Mouse (Mus musculus): ENCODE measurements around the gene Abhd6. TPM values are rescaled to one million over a fixed set of nuclear protein-coding genes. Genes with fewer than 3 reads are reported as not detected.

The Abhd6 gene
- polyA plus RNA-seq, 1 experiment from 2014 or later = 40.1 TPM

- Histone ChIP-seq H3K4me2 (no peak overlapping the region), H3K4me3 (replicated peaks) (no peak overlapping the region), H3K27ac (replicated peaks) (no peak overlapping the region), H3K9me3 (replicated peaks) (no peaks in the 10 kb centered on the region), H3K36me3 (no peaks in the 10 kb centered on the region), H3K9ac (replicated peaks) (no peak overlapping the region), H3K4me1 (no peaks in the 10 kb centered on the region), H3K27me3 (replicated peaks) (no peaks in the 10 kb centered on the region)
- ATAC-seq (ENCODE audit: low FRiP score) = no peak
- WGBS = 100% methylated on average over 1 of the region's 1 CpGs
These were observed 25.2 kb upstream of the Abhd6 start for GRCm38 (mm10) chr14:7977471-7977870.

GRCm38 (mm10) chr14:7978183-7978582, 24.5 kb upstream of the Abhd6 start:
- no peaks in the 10 kb centered on the region for H3K36me3 ChIP-seq
- WGBS = 94% methylated on average over 1 of the region's 1 CpGs
- no peaks in the 10 kb centered on the region for H3K9me3 ChIP-seq (replicated peaks)
- H3K27me3 ChIP-seq (replicated peaks) = no peaks in the 10 kb centered on the region
- no peak overlapping the region for H3K9ac ChIP-seq (replicated peaks)
- H3K4me1 ChIP-seq = no peaks in the 10 kb centered on the region
- no peak overlapping the region for H3K4me3 ChIP-seq (replicated peaks)
- H3K27ac ChIP-seq (replicated peaks) = no peak overlapping the region
- ATAC-seq (ENCODE audit: low FRiP score) = no peak
- H3K4me2 ChIP-seq = no peak overlapping the region

- no peak for ATAC-seq (ENCODE audit: low FRiP score)
- no peaks in the 10 kb centered on the region for H3K9me3 ChIP-seq (replicated peaks)
- no peak overlapping the region for H3K4me2 ChIP-seq
- no peaks in the 10 kb centered on the region for H3K27me3 ChIP-seq (replicated peaks)
- no peak overlapping the region for H3K27ac ChIP-seq (replicated peaks)
- H3K4me3 ChIP-seq (replicated peaks) = no peak overlapping the region
- H3K4me1 ChIP-seq = no peaks in the 10 kb centered on the region
- H3K36me3 ChIP-seq = no peaks in the 10 kb centered on the region
- H3K9ac ChIP-seq (replicated peaks) = no peak overlapping the region
- WGBS = 96% methylated on average over 1 of the region's 1 CpGs
These were observed 21.5 kb upstream of the Abhd6 start for GRCm38 (mm10) chr14:7981226-7981625.

- no peaks in the 10 kb centered on the region for H3K27me3 ChIP-seq (replicated peaks)
- H3K4me1 ChIP-seq = no peaks in the 10 kb centered on the region
- 94% methylated on average over 6 of the region's 6 CpGs for WGBS
- H3K9ac ChIP-seq (replicated peaks) = no peak overlapping the region
- ATAC-seq (ENCODE audit: low FRiP score) = no peak
- H3K36me3 ChIP-seq = no peaks in the 10 kb centered on the region
- no peaks in the 10 kb centered on the region for H3K9me3 ChIP-seq (replicated peaks)
- H3K27ac ChIP-seq (replicated peaks) = no peak overlapping the region
- no peak overlapping the region for H3K4me2 ChIP-seq
- no peak overlapping the region for H3K4me3 ChIP-seq (replicated peaks)
These were observed 15.8 kb upstream of the Abhd6 start for GRCm38 (mm10) chr14:7986913-7987312.

- 60% methylated on average over 1 of the region's 1 CpGs for WGBS
- Histone ChIP-seq H3K36me3 (no peaks in the 10 kb centered on the region), H3K27ac (replicated peaks) (no peak overlapping the region), H3K9me3 (replicated peaks) (no peaks in the 10 kb centered on the region), H3K4me3 (replicated peaks) (no peak overlapping the region), H3K4me1 (no peaks in the 10 kb centered on the region), H3K27me3 (replicated peaks) (no peaks in the 10 kb centered on the region), H3K4me2 (no peak overlapping the region), H3K9ac (replicated peaks) (no peak overlapping the region)
- no peak for ATAC-seq (ENCODE audit: low FRiP score)
These were observed 13.3 kb upstream of the Abhd6 start for GRCm38 (mm10) chr14:7989371-7989770.

- ATAC-seq (ENCODE audit: low FRiP score) = no peak
- no peaks in the 10 kb centered on the region for H3K27me3 ChIP-seq (replicated peaks)
- H3K4me2 ChIP-seq = no peak overlapping the region
- WGBS = 79% methylated on average over 3 of the region's 3 CpGs
- no peaks in the 10 kb centered on the region for H3K36me3 ChIP-seq
- no peak overlapping the region for H3K4me3 ChIP-seq (replicated peaks)
- no peak overlapping the region for H3K27ac ChIP-seq (replicated peaks)
- H3K4me1 ChIP-seq = no peaks in the 10 kb centered on the region
- H3K9ac ChIP-seq (replicated peaks) = no peak overlapping the region
- H3K9me3 ChIP-seq (replicated peaks) = no peaks in the 10 kb centered on the region
These were observed 12.7 kb upstream of the Abhd6 start for GRCm38 (mm10) chr14:7989961-7990360.

- ATAC-seq (ENCODE audit: low FRiP score) = no peak
- Histone ChIP-seq H3K4me1 (no peaks in the 10 kb centered on the region), H3K9ac (replicated peaks) (no peak overlapping the region), H3K27me3 (replicated peaks) (no peaks in the 10 kb centered on the region), H3K4me2 (no peak overlapping the region), H3K36me3 (no peaks in the 10 kb centered on the region), H3K4me3 (replicated peaks) (no peak overlapping the region), H3K27ac (replicated peaks) (no peak overlapping the region), H3K9me3 (replicated peaks) (no peaks in the 10 kb centered on the region)
- WGBS = 88% methylated on average over 5 of the region's 5 CpGs
These were observed 11.5 kb upstream of the Abhd6 start for GRCm38 (mm10) chr14:7991108-7991776.

- H3K9ac ChIP-seq (replicated peaks) = no peak overlapping the region
- no peaks in the 10 kb centered on the region for H3K36me3 ChIP-seq
- H3K27me3 ChIP-seq (replicated peaks) = no peaks in the 10 kb centered on the region
- no peak overlapping the region for H3K4me3 ChIP-seq (replicated peaks)
- H3K4me2 ChIP-seq = no peak overlapping the region
- WGBS = 77% methylated on average over 6 of the region's 6 CpGs
- no peaks in the 10 kb centered on the region for H3K9me3 ChIP-seq (replicated peaks)
- ATAC-seq (ENCODE audit: low FRiP score) = no peak
- peaks cover 4% of the 10 kb centered on the region; the same call in 1 of the 2 replicates for H3K4me1 ChIP-seq
- no peak overlapping the region for H3K27ac ChIP-seq (replicated peaks)
These were observed 10.5 kb upstream of the Abhd6 start for GRCm38 (mm10) chr14:7992158-7992557.

GRCm38 (mm10) chr14:7994271-7994767, 8.4 kb upstream of the Abhd6 start, which contains the start of gene Dnase1l3:
Gene Dnase1l3, minus strand, starts transcription at chr14:7994573.
- ATAC-seq (ENCODE audit: low FRiP score) = no peak
- WGBS = 75% methylated on average over 8 of the region's 8 CpGs
- Histone ChIP-seq H3K9ac (replicated peaks) (no peak within 1 kb of the TSS), H3K27me3 (replicated peaks) (peaks cover 5% of the 10 kb centered on the region), H3K4me3 (replicated peaks) (no peak within 1 kb of the TSS), H3K27ac (replicated peaks) (no peak within 1 kb of the TSS), H3K4me1 (peaks cover 7% of the 10 kb centered on the region; the same call in 1 of the 2 replicates), H3K4me2 (no peak within 1 kb of the TSS), H3K36me3 (no peaks in the 10 kb centered on the region), H3K9me3 (replicated peaks) (no peaks in the 10 kb centered on the region)

- Histone ChIP-seq H3K27me3 (replicated peaks) (peaks cover 23% of the 10 kb centered on the region), H3K9me3 (replicated peaks) (no peaks in the 10 kb centered on the region), H3K4me3 (replicated peaks) (peak overlapping the region; percentile 27), H3K36me3 (no peaks in the 10 kb centered on the region), H3K27ac (replicated peaks) (no peak overlapping the region), H3K4me1 (peaks cover 11% of the 10 kb centered on the region), H3K4me2 (peak overlapping the region; percentile 54), H3K9ac (replicated peaks) (peak overlapping the region; percentile 36; the same call in 1 of the 2 replicates)
- 3% methylated on average over 15 of the region's 15 CpGs for WGBS
- ATAC-seq (ENCODE audit: low FRiP score) = peak; percentile 76
These were observed 5.4 kb upstream of the Abhd6 start for GRCm38 (mm10) chr14:7997255-7997696.

GRCm38 (mm10) chr14:7999030-7999429, 3.7 kb upstream of the Abhd6 start:
- no peak overlapping the region for H3K9ac ChIP-seq (replicated peaks)
- no peak overlapping the region for H3K27ac ChIP-seq (replicated peaks)
- peaks cover 23% of the 10 kb centered on the region for H3K27me3 ChIP-seq (replicated peaks)
- H3K4me1 ChIP-seq = peaks cover 21% of the 10 kb centered on the region
- WGBS = 92% methylated on average over 3 of the region's 3 CpGs
- ATAC-seq (ENCODE audit: low FRiP score) = no peak
- H3K4me2 ChIP-seq = no peak overlapping the region
- no peaks in the 10 kb centered on the region for H3K9me3 ChIP-seq (replicated peaks)
- H3K4me3 ChIP-seq (replicated peaks) = no peak overlapping the region
- H3K36me3 ChIP-seq = no peaks in the 10 kb centered on the region

GRCm38 (mm10) chr14:7999435-7999834, 3.3 kb upstream of the Abhd6 start:
- peaks cover 23% of the 10 kb centered on the region for H3K27me3 ChIP-seq (replicated peaks)
- no peak for ATAC-seq (ENCODE audit: low FRiP score)

More at GRCm38 (mm10) chr14:7999435-7999834, 3.3 kb upstream of the Abhd6 start:
- Histone ChIP-seq H3K4me1 (peaks cover 26% of the 10 kb centered on the region), H3K4me2 (no peak overlapping the region), H3K36me3 (no peaks in the 10 kb centered on the region), H3K9me3 (replicated peaks) (no peaks in the 10 kb centered on the region), H3K4me3 (replicated peaks) (no peak overlapping the region), H3K27ac (replicated peaks) (no peak overlapping the region), H3K9ac (replicated peaks) (no peak overlapping the region)
- 88% methylated on average over 5 of the region's 5 CpGs for WGBS

All from neural tube, embryonic 15.5 days (tissue).